Comparison of ENCODE assay signal across 17 mouse cellular contexts in the genomic region with DNA sequence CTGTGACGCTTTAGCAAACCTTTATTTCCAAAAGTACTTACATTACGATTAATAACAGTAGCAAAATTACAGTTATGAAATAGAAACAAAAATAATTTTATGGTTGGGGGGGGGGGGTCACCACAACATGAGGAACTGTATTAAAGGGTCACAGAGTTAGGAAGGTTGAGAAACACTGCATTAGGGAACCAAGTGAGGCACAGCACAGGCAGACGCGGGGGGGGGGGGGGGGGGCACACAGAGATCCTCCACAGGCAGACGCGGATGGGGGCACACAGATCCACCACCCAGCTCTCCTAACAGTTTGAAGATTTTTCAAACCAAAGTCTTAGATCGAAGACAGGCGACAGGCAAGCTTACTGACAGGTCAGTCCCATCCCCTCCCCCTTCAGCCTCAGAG. TPM values are rescaled to one million over a fixed set of nuclear protein-coding genes. Genes with fewer than 3 reads are reported as not detected.
DNase-seq lines count a peak whose midpoint lies in the region; ATAC-seq and TF ChIP-seq lines count a peak whose summit lies in the region.
"Had no signal": no experiment of that assay in that cellular context is flagged by ENCODE, and none has a peak within 500 bp of the region (broad histone marks: within the 10 kb centered on the region; RNA-seq: fewer than 3 reads in every experiment).

No protein-coding gene starts in this region.

- no peak for DNase-seq in heart, embryonic 10.5 days (ENCODE audit: low spot score)
- DNase-seq in limb, embryonic 10.5 days (ENCODE audit: low spot score): no peak
- DNase-seq in frontal cortex, postnatal 14 days (ENCODE audit: low spot score in 2 of 2): no peak
- DNase-seq in urinary bladder, postnatal 4 days (ENCODE audit: low spot score in 2 of 2): no peak
- DNase-seq: cerebellum, adult 18-20 months; heart, adult 2 months; heart, postnatal 10 days; left cerebral cortex, postnatal 4 days had no signal

- no peak overlapping the region for H3K4me3 ChIP-seq in heart, embryonic 12.5 days
- no peak overlapping the region for H3K4me3 ChIP-seq in heart, embryonic 10.5 days
- no peak overlapping the region for H3K4me3 ChIP-seq in limb, embryonic 13.5 days
- no peak overlapping the region for H3K4me3 ChIP-seq in limb, embryonic 10.5 days
- H3K4me3 ChIP-seq in intestine, postnatal 0 days (ENCODE audit: low read depth, low read length): no peak overlapping the region
- no peak overlapping the region for H3K4me3 ChIP-seq in stomach, embryonic 15.5 days (replicated peaks)
- H3K4me3 ChIP-seq: erythroblast, embryonic 14.5 days; forebrain, embryonic 15.5 days; heart, adult 2 months; hindbrain, embryonic 15.5 days; lung, embryonic 15.5 days; midbrain, embryonic 15.5 days had no signal

- no peak for TF ChIP-seq CTCF in intestine, postnatal 0 days (IDR thresholded peaks at IDR 0.05; ENCODE audit: low read depth)

- no peak for ATAC-seq in heart, embryonic 12.5 days (ENCODE audit: insufficient number of reproducible peaks, low FRiP score)
- ATAC-seq in limb, embryonic 13.5 days (ENCODE audit: low FRiP score, low read depth): no peak
- ATAC-seq in intestine, postnatal 0 days: no peak
- no peak for ATAC-seq in stomach, embryonic 15.5 days (ENCODE audit: insufficient read depth, low FRiP score, low read depth)
- ATAC-seq: forebrain, embryonic 15.5 days; midbrain, embryonic 15.5 days had no signal

- 0 out of 2 replicates have a peak overlapping the region, but pooled peaks have one; percentile 13 for H3K9ac ChIP-seq in heart, embryonic 12.5 days
- peak overlapping the region; percentile 20; the same call in 1 of the 2 replicates for H3K9ac ChIP-seq in limb, embryonic 13.5 days
- no peak overlapping the region for H3K9ac ChIP-seq in intestine, postnatal 0 days (ENCODE audit: low read depth, low read length)
- H3K9ac ChIP-seq in stomach, embryonic 15.5 days: no peak overlapping the region
- H3K9ac ChIP-seq: forebrain, embryonic 15.5 days; hindbrain, embryonic 15.5 days; lung, embryonic 15.5 days; midbrain, embryonic 15.5 days had no signal

- H3K4me1 ChIP-seq in heart, embryonic 12.5 days (replicated peaks): peaks cover 90% of the 10 kb centered on the region
- peaks cover 84% of the 10 kb centered on the region for H3K4me1 ChIP-seq in heart, embryonic 10.5 days
- H3K4me1 ChIP-seq in limb, embryonic 13.5 days: peaks cover 83% of the 10 kb centered on the region
- peaks cover 66% of the 10 kb centered on the region for H3K4me1 ChIP-seq in limb, embryonic 10.5 days
- H3K4me1 ChIP-seq in intestine, postnatal 0 days (replicated peaks; ENCODE audit: control insufficient read depth, insufficient read depth, low read length): peaks cover 44% of the 10 kb centered on the region
- H3K4me1 ChIP-seq in stomach, embryonic 15.5 days: peaks cover 65% of the 10 kb centered on the region

- no peaks in the 10 kb centered on the region for H3K27me3 ChIP-seq in heart, embryonic 12.5 days (replicated peaks)
- H3K27me3 ChIP-seq in heart, embryonic 10.5 days (ENCODE audit: insufficient read depth, poor library complexity, severe bottlenecking): no peaks in the 10 kb centered on the region
- H3K27me3 ChIP-seq in limb, embryonic 13.5 days: no peaks in the 10 kb centered on the region
- H3K27me3 ChIP-seq in limb, embryonic 10.5 days (ENCODE audit: low read depth, poor library complexity, severe bottlenecking): no peaks in the 10 kb centered on the region
- no peaks in the 10 kb centered on the region for H3K27me3 ChIP-seq in intestine, postnatal 0 days (replicated peaks; ENCODE audit: control insufficient read depth, insufficient read depth, low read length)
- H3K27me3 ChIP-seq in stomach, embryonic 15.5 days (replicated peaks): no peaks in the 10 kb centered on the region
- H3K27me3 ChIP-seq: forebrain, embryonic 15.5 days; hindbrain, embryonic 15.5 days; lung, embryonic 15.5 days; midbrain, embryonic 15.5 days had no signal

- H3K9me3 ChIP-seq in heart, embryonic 12.5 days (replicated peaks): no peaks in the 10 kb centered on the region
- no peaks in the 10 kb centered on the region for H3K9me3 ChIP-seq in heart, embryonic 10.5 days
- no peaks in the 10 kb centered on the region for H3K9me3 ChIP-seq in limb, embryonic 13.5 days
- no peaks in the 10 kb centered on the region for H3K9me3 ChIP-seq in limb, embryonic 10.5 days (replicated peaks)
- H3K9me3 ChIP-seq in intestine, postnatal 0 days (ENCODE audit: control insufficient read depth): no peaks in the 10 kb centered on the region
- no peaks in the 10 kb centered on the region for H3K9me3 ChIP-seq in stomach, embryonic 15.5 days
- H3K9me3 ChIP-seq: forebrain, embryonic 15.5 days; hindbrain, embryonic 15.5 days; lung, embryonic 15.5 days; midbrain, embryonic 15.5 days had no signal

- H3K36me3 ChIP-seq in heart, embryonic 12.5 days: peaks cover 8% of the 10 kb centered on the region
- H3K36me3 ChIP-seq in heart, embryonic 10.5 days: peaks cover 17% of the 10 kb centered on the region
- H3K36me3 ChIP-seq in limb, embryonic 13.5 days: peaks cover 25% of the 10 kb centered on the region
- peaks cover 28% of the 10 kb centered on the region for H3K36me3 ChIP-seq in limb, embryonic 10.5 days
- peaks cover 4% of the 10 kb centered on the region; the same call in 1 of the 2 replicates for H3K36me3 ChIP-seq in intestine, postnatal 0 days (ENCODE audit: control insufficient read depth, insufficient read depth)
- peaks cover 6% of the 10 kb centered on the region; the same call in 1 of the 2 replicates for H3K36me3 ChIP-seq in stomach, embryonic 15.5 days
- H3K36me3 ChIP-seq: forebrain, embryonic 15.5 days; hindbrain, embryonic 15.5 days; midbrain, embryonic 15.5 days had no signal

- WGBS in heart, embryonic 12.5 days: 65% methylated on average over 7 of the region's 8 CpGs
- whole genome bisulfite sequencing in heart, embryonic 10.5 days: 60% methylated on average over 7 of the region's 8 CpGs
- 73% methylated on average over 7 of the region's 8 CpGs for WGBS in limb, embryonic 13.5 days
- 80% methylated on average over 7 of the region's 8 CpGs for WGBS in limb, embryonic 10.5 days
- 39% methylated on average over 6 of the region's 8 CpGs for WGBS in intestine, postnatal 0 days
- WGBS in stomach, embryonic 15.5 days: 60% methylated on average over 7 of the region's 8 CpGs

- H3K4me2 ChIP-seq in heart, embryonic 12.5 days: no peak overlapping the region
- no peak overlapping the region for H3K4me2 ChIP-seq in limb, embryonic 13.5 days (replicated peaks)
- H3K4me2 ChIP-seq in intestine, postnatal 0 days (replicated peaks; ENCODE audit: low read depth): no peak overlapping the region; the same call in none of the 2 replicates
- no peak overlapping the region for H3K4me2 ChIP-seq in stomach, embryonic 15.5 days
- H3K4me2 ChIP-seq: forebrain, embryonic 15.5 days; hindbrain, embryonic 15.5 days; midbrain, embryonic 15.5 days had no signal

- H3K27ac ChIP-seq in heart, embryonic 12.5 days (ENCODE audit: poor library complexity, severe bottlenecking): no peak overlapping the region
- H3K27ac ChIP-seq in heart, embryonic 10.5 days: no peak overlapping the region; the same call in 1 of the 2 replicates
- H3K27ac ChIP-seq in limb, embryonic 13.5 days: no peak overlapping the region
- no peak overlapping the region for H3K27ac ChIP-seq in limb, embryonic 10.5 days
- peak overlapping the region; percentile 76; the same call in 1 of the 2 replicates for H3K27ac ChIP-seq in intestine, postnatal 0 days (ENCODE audit: low read depth, low read length)
- peak overlapping the region; percentile 68; the same call in 1 of the 2 replicates for H3K27ac ChIP-seq in stomach, embryonic 15.5 days
- H3K27ac ChIP-seq: forebrain, embryonic 15.5 days; heart, adult 2 months; hindbrain, embryonic 15.5 days; midbrain, embryonic 15.5 days had no signal

RNA-seq across cellular contexts. Expression of gene Ski, which starts 15.9 kb away (rescaled TPM):
- 11.9 and 14.0 TPM in 2 replicates for polyA plus RNA-seq in heart, embryonic 12.5 days (2016; fragmentation: Nextera tagmentation; extraction: Ambion mirVana)
- polyA plus RNA-seq in heart, embryonic 10.5 days (2016; fragmentation: Nextera tagmentation; extraction: Ambion mirVana): 7.5 and 11.3 TPM in 2 replicates
- 24.4 and 24.8 TPM in 2 replicates for polyA plus RNA-seq in limb, embryonic 13.5 days (2015; fragmentation: Nextera tagmentation; extraction: Ambion mirVana)
- polyA plus RNA-seq in limb, embryonic 10.5 days (2016; fragmentation: Nextera tagmentation; extraction: Ambion mirVana): 9.6 and 10.6 TPM in 2 replicates
- polyA plus RNA-seq in intestine, postnatal 0 days (2015; fragmentation: Nextera tagmentation; extraction: Ambion mirVana): 13.3 and 14.0 TPM in 2 replicates
- 16.2 and 16.6 TPM in 2 replicates for polyA plus RNA-seq in stomach, embryonic 15.5 days (2015; fragmentation: Nextera tagmentation; extraction: Ambion mirVana)

RNA-seq across cellular contexts. Expression of gene Faap20, which starts 43.1 kb away (rescaled TPM):
- polyA plus RNA-seq in heart, embryonic 12.5 days (2016; fragmentation: Nextera tagmentation; extraction: Ambion mirVana): 61.0 and 65.1 TPM in 2 replicates
- polyA plus RNA-seq in heart, embryonic 10.5 days (2016; fragmentation: Nextera tagmentation; extraction: Ambion mirVana): 77.0 and 87.4 TPM in 2 replicates
- 92.1 and 97.8 TPM in 2 replicates for polyA plus RNA-seq in limb, embryonic 13.5 days (2015; fragmentation: Nextera tagmentation; extraction: Ambion mirVana)
- polyA plus RNA-seq in limb, embryonic 10.5 days (2016; fragmentation: Nextera tagmentation; extraction: Ambion mirVana): 104 and 107 TPM in 2 replicates
- 54.6 and 57.8 TPM in 2 replicates for polyA plus RNA-seq in intestine, postnatal 0 days (2015; fragmentation: Nextera tagmentation; extraction: Ambion mirVana)
- polyA plus RNA-seq in stomach, embryonic 15.5 days (2015; fragmentation: Nextera tagmentation; extraction: Ambion mirVana): 64.5 and 65.8 TPM in 2 replicates

Comparison
In these comparisons a context has a peak if more than half of its experiments do, and no peak if none do; other contexts are left out.
1. H3K27ac ChIP-seq: peak in intestine, postnatal 0 days (single experiment) and stomach, embryonic 15.5 days (single experiment); none in heart, embryonic 12.5 days (single experiment), heart, embryonic 10.5 days (single experiment), limb, embryonic 13.5 days (single experiment) and limb, embryonic 10.5 days (single experiment).
2. H3K9ac ChIP-seq: peak in heart, embryonic 12.5 days (single experiment) and limb, embryonic 13.5 days (single experiment); none in intestine, postnatal 0 days (single experiment) and stomach, embryonic 15.5 days (single experiment).